Mouse (Mus musculus): ENCODE results near the gene Apoa5. TPM values are rescaled to one million over a fixed set of nuclear protein-coding genes. Genes with fewer than 3 reads are reported as not detected.
A peak's percentile ranks its signal among the peaks of the same experiment; 100 is the strongest.

Apoa5 gene
- not detected in 2 replicates for polyA plus RNA-seq (2012; ENCODE audit: insufficient read depth, insufficient read length, low replicate concordance, missing spikeins)

- Histone ChIP-seq H3K27ac (ENCODE audit: insufficient read depth, low read depth, low read length) (no peak within 1 kb of the TSS), H3K4me3 (ENCODE audit: insufficient read depth, low read depth, low read length) (no peak within 1 kb of the TSS), H3K4me1 (ENCODE audit: control insufficient read depth, insufficient read depth, low read length) (0 out of 2 replicates have a peak, but pooled peaks cover 2% of the 10 kb centered on the region)
- 56% methylated on average over 7 of the region's 7 CpGs for WGBS
- no peak for TF ChIP-seq CTCF (IDR thresholded peaks at IDR 0.05; ENCODE audit: insufficient read depth, low read depth, low read length)
- no peak for TF ChIP-seq POLR2A (IDR thresholded peaks at IDR 0.05; ENCODE audit: insufficient read depth, low read depth, low read length)
Observed at GRCm38 (mm10) chr9:46268343-46268873, at the start of gene Apoa5. TSS of gene Apoa5 (plus strand) at chr9:46268633.

DNA sequence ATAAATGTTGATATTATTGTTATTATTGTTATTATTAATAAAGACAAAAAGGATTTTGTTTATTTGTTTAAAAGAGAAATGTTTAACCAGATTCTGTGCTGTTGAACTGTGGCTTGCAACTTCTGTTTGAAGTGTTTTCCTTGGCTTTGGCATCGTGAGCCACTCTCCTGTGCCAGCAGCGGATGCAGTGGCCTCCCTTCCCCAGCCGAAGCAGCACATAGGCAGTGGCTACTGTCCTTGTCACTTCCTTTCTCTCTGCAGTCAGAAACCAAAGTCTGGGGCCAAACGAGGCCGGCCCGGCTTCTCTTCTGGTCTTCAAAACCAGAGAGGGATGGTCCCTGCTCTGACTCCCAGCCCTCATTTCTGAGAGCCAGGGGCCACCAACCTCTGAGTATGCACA, 45.3 kb upstream of the Apoa5 start:
- H3K27ac ChIP-seq (ENCODE audit: insufficient read depth, low read depth, low read length): no peak overlapping the region
- H3K4me3 ChIP-seq (ENCODE audit: insufficient read depth, low read depth, low read length): no peak overlapping the region
- TF ChIP-seq POLR2A (IDR thresholded peaks at IDR 0.05; ENCODE audit: insufficient read depth, low read depth, low read length): no peak
- no peak for TF ChIP-seq CTCF (IDR thresholded peaks at IDR 0.05; ENCODE audit: insufficient read depth, low read depth, low read length)
- no peaks in the 10 kb centered on the region for H3K4me1 ChIP-seq (ENCODE audit: control insufficient read depth, insufficient read depth, low read length)
- 68% methylated on average over 6 of the region's 6 CpGs for WGBS

- no peak for TF ChIP-seq CTCF (IDR thresholded peaks at IDR 0.05; ENCODE audit: insufficient read depth, low read depth, low read length)
- WGBS: 83% methylated on average over 3 of the region's 3 CpGs
- Histone ChIP-seq H3K4me1 (ENCODE audit: control insufficient read depth, insufficient read depth, low read length) (no peaks in the 10 kb centered on the region), H3K27ac (ENCODE audit: insufficient read depth, low read depth, low read length) (no peak overlapping the region), H3K4me3 (ENCODE audit: insufficient read depth, low read depth, low read length) (no peak overlapping the region)
Observed at GRCm38 (mm10) chr9:46224101-46224500, 44.3 kb upstream of the Apoa5 start.

GRCm38 (mm10) chr9:46224945-46225660, 43.3 kb upstream of the Apoa5 start:
- no peak overlapping the region for H3K27ac ChIP-seq (ENCODE audit: insufficient read depth, low read depth, low read length)
- peaks cover 1% of the 10 kb centered on the region for H3K4me1 ChIP-seq (ENCODE audit: control insufficient read depth, insufficient read depth, low read length)
- TF ChIP-seq CTCF (IDR thresholded peaks at IDR 0.05; ENCODE audit: insufficient read depth, low read depth, low read length) (no peak), POLR2A (IDR thresholded peaks at IDR 0.05; ENCODE audit: insufficient read depth, low read depth, low read length) (no peak)
- no peak overlapping the region for H3K4me3 ChIP-seq (ENCODE audit: insufficient read depth, low read depth, low read length)
- WGBS: 62% methylated on average over 5 of the region's 5 CpGs

DNA sequence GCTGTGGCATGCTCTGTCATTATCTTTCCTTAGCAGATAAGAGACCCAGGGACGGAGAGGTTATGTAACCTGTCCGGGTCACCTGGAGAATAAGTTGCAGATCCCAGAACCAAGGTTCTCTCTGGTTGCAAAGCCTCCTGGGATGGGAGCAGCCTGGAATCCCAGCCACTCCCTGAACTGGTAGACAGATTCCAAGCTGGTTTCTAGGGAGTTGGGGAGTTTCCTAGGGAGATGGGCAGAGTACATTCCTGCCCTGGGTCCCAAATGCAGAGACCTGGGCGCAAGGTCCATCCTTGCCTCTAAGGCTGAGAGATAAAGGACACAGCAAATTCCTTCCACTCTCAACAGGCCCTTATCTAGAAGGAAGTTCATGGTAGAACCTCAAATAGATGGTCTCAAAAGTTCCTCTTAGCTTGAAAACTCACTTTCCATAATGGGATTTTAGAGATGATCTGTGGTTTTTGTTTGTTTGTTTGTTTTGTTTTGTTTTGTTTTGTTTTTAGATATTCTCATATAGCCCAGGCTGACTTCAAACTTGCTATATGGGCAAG, 41.3 kb upstream of the Apoa5 start:
- Histone ChIP-seq H3K4me3 (ENCODE audit: insufficient read depth, low read depth, low read length) (no peak overlapping the region), H3K4me1 (ENCODE audit: control insufficient read depth, insufficient read depth, low read length) (peaks cover 9% of the 10 kb centered on the region), H3K27ac (ENCODE audit: insufficient read depth, low read depth, low read length) (no peak overlapping the region)
- WGBS: 96% methylated on average over 3 of the region's 3 CpGs
- TF ChIP-seq POLR2A (IDR thresholded peaks at IDR 0.05; ENCODE audit: insufficient read depth, low read depth, low read length) (no peak), CTCF (IDR thresholded peaks at IDR 0.05; ENCODE audit: insufficient read depth, low read depth, low read length) (no peak)

DNA sequence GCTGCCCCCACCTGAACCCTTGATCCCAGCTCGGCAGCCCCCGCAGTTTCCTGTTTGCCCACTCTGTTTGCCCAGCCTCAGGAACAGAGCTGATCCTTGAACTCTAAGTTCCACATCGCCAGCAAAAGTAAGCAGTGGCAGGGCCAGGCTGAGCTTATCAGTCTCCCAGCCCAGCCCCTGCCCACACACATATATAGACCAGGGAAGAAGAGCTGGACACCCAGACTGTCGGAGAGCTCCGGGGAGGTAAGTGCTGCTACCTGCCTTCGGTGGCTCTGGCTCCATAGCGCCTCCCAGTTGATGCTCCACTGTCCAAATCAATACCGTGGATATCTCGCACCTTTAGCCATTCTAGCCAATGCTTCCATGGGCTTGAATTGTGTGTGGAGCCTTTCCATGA, 39.9 kb upstream of the Apoa5 start, which contains the start of gene Apoa1:
Gene Apoa1 (plus strand): TSS at position 90 of the 400 bp plus-strand sequence.
- Histone ChIP-seq H3K4me1 (ENCODE audit: control insufficient read depth, insufficient read depth, low read length) (peaks cover 9% of the 10 kb centered on the region), H3K27ac (ENCODE audit: insufficient read depth, low read depth, low read length) (no peak within 1 kb of the TSS), H3K4me3 (ENCODE audit: insufficient read depth, low read depth, low read length) (no peak within 1 kb of the TSS)
- TF ChIP-seq POLR2A (IDR thresholded peaks at IDR 0.05; ENCODE audit: insufficient read depth, low read depth, low read length) (no peak), CTCF (IDR thresholded peaks at IDR 0.05; ENCODE audit: insufficient read depth, low read depth, low read length) (no peak)
- WGBS: 70% methylated on average over 9 of the region's 9 CpGs

- 14% methylated on average over 37 of the region's 37 CpGs for WGBS
- Histone ChIP-seq H3K4me3 (ENCODE audit: insufficient read depth, low read depth, low read length) (peak overlapping the region; percentile 49), H3K27ac (ENCODE audit: insufficient read depth, low read depth, low read length) (peak overlapping the region; percentile 29), H3K4me1 (ENCODE audit: control insufficient read depth, insufficient read depth, low read length) (peaks cover 9% of the 10 kb centered on the region)
- TF ChIP-seq POLR2A (IDR thresholded peaks at IDR 0.05; ENCODE audit: insufficient read depth, low read depth, low read length): peak; percentile 47; the same call in 1 of the 2 replicates
- peak; percentile 77 for TF ChIP-seq CTCF (IDR thresholded peaks at IDR 0.05; ENCODE audit: insufficient read depth, low read depth, low read length)
Observed at GRCm38 (mm10) chr9:46229573-46230449, 38.6 kb upstream of the Apoa5 start.

DNA sequence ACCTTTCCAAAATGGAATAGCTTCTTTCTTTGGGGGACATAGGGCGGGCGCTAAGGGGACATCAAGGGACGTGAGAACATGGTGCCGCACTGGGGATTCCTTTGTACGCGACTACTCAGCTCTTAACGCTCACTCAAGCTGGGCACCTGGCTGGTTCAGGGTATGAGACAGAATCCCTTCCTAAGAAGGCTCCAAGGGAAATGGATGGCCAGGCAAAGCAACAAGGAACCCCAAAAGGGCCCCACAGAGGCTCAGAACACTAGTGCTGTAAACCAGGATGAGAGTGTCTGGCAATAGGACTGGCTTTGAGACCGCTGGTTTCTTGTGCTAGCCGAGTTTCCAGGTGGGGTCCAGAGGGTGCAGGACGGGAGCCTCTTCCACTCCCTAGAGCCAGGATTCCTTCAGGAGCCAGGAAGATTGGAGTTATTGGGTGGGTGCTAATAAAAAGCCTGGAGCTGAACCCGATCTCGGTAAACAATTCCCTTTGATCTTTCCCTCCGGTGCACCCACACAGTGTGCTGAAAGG, 37.9 kb upstream of the Apoa5 start:
- WGBS: 26% methylated on average over 13 of the region's 13 CpGs
- peaks cover 9% of the 10 kb centered on the region for H3K4me1 ChIP-seq (ENCODE audit: control insufficient read depth, insufficient read depth, low read length)
- peak overlapping the region; percentile 49 for H3K4me3 ChIP-seq (ENCODE audit: insufficient read depth, low read depth, low read length)
- peak overlapping the region; percentile 29; the same call in 1 of the 2 replicates for H3K27ac ChIP-seq (ENCODE audit: insufficient read depth, low read depth, low read length)
- no peak for TF ChIP-seq CTCF (IDR thresholded peaks at IDR 0.05; ENCODE audit: insufficient read depth, low read depth, low read length)
- no peak for TF ChIP-seq POLR2A (IDR thresholded peaks at IDR 0.05; ENCODE audit: insufficient read depth, low read depth, low read length)
